Mouse (Mus musculus): ENCODE measurements around the gene Zfp943.

DNA sequence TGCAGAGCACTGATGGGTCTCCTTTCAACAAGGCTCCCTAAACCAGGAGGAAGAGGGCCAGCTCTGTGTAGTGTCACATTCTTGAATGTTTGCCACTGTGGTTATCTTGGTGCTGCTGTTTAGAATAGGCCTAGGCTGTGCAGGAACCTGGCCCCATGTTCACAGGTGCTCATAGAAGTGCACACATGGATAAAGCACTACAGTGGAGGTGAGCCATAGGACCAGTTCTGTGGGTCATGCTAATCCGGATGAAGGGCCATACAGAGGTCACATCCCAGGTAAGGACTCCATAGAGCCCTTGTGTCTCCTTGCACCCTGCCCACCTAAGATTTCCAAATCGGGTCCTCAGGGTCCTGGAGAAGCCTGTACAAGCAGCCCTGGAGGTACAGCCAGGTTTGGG, 87.1 kb downstream of the Zfp943 start:
- no peak for TF ChIP-seq CTCF (IDR thresholded peaks at IDR 0.05)
- no peak for TF ChIP-seq EP300 (IDR thresholded peaks at IDR 0.05; ENCODE audit: insufficient read depth, low read depth, low read length)

Data from heart, adult 2 months (tissue).